Mouse (Mus musculus) urinary bladder, postnatal 25 days (tissue): ENCODE data around the gene Fam222a.
A peak's percentile ranks its signal among the peaks of the same experiment; 100 is the strongest.

Experiments used
- DNase-seq: peaks from one replicate; pipeline ENCODE4 v3.0.0; 2022; ENCODE audit warnings: low spot score

Fam222a gene

DNA sequence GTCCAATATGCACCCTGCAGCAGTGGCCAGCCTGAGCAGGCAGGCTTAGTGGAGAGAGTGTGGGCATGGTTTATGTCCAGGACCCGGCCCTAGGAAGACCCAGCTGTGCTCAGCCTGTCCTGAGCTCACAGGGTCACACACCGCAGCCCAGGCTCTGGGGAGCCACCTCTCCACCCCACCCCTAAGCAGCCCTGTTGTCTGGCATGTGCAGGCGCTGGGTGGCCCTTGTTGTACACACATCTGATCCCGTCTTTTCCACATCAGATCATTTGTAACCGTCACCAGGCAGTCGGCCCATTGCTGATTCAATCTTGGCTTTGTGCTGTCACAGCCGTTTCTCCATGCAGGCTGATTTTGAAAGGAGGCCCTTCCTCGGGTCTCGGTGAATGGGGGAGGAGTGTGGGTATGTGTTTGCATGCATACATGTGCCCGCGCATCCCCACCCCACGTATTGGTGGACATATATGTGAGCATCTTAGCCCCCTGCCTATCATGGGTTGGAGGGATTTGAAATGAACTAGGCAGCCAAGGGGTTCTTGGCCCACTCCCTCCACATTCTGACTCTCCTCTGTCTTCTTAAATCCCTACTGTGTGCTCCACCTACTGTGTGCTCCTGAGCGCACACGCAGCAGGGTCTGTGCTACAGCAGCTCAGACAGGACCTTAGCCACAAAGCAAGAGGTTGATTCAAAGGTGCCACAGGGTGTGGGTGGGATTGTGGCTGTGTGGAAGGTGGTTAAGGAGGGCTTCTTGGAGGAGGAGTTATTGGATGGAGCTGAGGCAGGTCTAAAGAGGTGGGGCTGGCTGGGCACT is 16.7 kb downstream of the Fam222a start:
- DNase-seq: no peak

DNA sequence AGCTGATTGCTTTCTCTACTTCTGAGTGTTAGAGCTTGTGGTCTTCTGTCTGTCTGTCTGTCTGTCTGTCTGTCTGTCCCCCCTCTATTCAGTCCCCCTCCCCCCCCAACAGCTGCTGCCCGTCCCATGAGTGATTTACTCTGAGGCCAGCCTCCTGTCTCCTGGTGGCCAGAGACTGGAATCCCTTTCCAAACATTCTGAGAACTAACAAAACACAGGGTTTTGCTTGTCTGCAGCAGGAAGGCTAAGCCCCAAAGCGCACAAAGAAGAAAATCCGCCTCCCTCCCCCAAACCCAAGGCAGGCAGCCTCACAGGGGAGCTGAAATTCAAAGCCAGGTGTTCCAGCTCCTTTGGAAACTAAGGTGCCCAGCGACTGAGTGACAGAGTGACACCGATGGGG is 17.9 kb downstream of the Fam222a start:
- no peak for DNase-seq

DNA sequence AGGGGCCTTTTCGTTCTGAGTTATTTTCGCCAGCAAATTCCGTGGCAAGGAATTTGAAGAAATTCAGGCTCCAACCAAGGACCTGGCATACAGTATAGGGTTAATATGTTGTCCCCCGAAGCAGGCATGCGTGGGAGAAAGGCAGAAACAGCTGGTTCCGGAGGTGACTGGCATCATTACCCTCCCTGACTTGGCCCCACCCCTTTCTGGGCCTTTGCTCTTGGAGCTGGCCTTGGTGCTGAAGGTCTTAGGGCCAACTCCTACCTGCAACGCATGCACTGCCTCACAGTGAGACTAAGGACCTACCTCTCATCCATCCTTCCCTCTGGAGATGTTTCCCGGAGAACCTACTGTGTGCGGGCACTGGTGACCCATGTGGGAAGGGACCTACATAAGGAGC is 20.1 kb downstream of the Fam222a start:
- peak; percentile 62 for DNase-seq

DNA sequence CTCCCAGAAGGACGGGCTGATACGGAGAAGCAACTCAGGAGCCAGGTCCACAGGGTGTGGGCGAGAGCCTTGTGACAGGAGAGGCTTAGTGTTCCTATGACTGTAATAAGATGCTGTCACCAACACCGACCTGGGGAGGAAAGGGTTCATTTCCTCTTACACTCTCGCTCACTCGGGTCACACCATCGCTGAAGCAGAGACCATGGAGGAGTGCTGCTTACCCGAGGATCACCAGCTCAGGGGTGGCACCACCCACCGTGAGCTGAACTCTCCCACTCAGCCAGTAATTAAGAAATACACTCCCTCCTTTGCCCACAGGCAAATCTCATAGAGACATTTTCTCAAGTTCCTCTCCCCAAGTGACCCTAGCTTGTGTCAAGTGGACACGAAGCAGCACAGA is 20.6 kb downstream of the Fam222a start:
- no peak for DNase-seq

DNA sequence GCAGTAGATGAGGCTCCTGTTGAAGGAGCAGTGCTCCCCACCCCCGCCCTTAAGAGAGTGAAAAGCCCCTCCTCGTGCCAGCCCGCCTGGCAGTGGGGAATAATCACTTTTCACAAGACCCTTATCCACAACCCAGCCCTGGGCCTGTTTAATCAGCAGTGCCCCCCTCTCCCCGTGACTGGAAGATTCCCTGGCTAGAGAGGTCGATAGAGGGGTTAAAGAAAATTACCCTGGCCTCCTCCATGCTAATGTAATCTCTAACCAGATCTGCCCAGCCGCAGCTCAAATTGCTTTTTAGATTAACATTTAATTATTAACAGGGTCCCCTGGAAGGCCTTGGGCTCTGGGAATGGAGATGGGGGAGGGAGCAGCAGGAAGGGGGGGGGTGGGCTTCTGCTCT is 21.2 kb downstream of the Fam222a start:
- DNase-seq: no peak

GRCm38 (mm10) chr5:114589454-114589853 is 21.6 kb downstream of the Fam222a start:
- DNase-seq: no peak

DNA sequence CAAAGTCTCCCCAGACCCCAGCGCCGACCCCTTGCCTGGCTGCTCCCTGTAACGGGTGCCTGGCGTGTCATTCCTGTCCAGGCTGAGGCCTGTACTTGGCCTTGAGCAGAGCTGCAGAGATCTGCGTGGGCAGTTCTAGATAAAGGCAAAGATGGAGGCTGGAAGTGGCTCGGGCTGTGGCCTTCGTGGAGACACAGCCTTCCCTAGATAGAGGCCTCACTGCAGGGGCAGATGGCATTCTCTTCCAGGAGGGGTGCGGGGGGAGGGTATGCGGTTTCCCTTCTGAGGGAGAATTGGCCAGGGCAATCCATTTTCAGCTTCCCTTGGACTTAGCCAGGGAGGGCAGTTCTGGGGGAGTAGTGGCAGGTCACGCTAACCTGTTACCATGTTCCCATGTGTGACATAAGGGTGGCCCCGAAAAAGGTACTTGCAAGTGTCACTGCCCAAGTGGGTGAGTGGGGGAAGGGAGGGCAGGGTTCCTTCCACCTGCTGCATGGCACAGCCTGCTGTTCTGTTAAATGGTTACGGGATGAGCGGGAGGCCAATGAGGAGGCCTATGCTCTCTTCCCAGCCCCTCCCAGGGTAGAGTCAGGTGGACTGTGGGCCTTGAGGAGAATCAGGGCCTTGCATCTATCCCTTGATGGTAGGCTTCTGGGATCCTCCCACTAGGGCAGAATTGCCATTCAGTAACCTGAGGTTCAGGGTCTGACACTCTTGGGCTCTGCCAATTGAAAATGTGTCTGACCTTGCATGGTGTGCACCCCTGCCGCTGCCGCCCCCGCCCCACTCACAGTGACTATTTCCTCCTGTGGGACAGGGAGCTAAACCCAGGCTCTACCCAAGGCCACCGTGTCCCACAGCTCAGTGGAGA is 22.5 kb downstream of the Fam222a start:
- no peak for DNase-seq

GRCm38 (mm10) chr5:114591151-114591561 is 23.3 kb downstream of the Fam222a start:
- no peak for DNase-seq

GRCm38 (mm10) chr5:114592463-114593160 is 24.8 kb downstream of the Fam222a start:
- no peak for DNase-seq

DNA sequence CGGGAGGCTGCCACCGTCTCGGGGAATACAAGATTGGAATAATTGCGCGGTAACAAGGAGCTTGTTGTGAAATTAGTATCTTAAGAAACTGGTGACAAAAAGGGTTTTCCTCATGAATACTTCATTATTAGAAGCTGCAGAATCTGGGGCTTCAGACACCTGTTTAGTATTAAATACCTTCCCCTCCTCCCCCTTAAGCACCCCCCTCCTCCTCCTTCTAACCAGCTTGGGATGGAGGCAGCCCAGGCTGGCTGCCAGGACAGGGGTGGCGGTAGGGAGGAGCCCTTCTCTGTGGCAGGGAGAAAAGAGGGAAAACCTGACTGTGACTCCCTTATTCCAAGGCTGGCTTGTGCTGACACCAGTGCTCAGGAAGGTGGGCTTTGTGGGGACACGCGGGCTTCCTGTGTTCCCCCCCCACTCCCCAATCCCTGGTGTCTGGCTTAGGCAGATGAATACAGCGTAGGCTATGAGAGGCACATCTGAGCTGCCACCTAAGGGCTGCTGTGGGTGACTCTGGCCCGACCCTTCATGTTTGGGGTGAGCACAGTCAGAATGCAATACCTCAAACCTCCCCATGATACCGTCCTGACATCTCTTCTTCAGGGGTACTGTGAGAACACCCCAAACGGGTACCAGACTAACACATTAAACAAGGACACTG is 25.5 kb downstream of the Fam222a start:
- no peak for DNase-seq

DNA sequence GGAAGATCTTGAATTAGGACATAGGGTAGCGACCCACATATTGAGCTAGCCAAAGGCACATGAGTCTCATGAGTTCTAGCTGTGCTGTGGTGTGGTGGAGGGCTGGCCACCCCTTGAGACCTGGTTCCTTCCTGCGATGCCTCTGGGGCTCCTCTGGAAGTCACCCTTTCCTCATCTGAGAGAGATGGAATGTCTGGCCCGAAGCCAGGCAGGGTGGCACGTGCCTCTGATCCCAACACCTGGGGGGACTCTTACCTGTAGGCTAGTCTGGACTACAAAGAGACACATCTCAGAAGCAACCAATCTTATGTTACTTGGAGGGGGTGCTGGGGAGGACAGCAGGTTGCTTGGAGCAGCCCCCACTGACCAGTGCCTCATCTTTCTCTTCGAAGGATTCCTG is 26.1 kb downstream of the Fam222a start:
- DNase-seq: no peak

DNA sequence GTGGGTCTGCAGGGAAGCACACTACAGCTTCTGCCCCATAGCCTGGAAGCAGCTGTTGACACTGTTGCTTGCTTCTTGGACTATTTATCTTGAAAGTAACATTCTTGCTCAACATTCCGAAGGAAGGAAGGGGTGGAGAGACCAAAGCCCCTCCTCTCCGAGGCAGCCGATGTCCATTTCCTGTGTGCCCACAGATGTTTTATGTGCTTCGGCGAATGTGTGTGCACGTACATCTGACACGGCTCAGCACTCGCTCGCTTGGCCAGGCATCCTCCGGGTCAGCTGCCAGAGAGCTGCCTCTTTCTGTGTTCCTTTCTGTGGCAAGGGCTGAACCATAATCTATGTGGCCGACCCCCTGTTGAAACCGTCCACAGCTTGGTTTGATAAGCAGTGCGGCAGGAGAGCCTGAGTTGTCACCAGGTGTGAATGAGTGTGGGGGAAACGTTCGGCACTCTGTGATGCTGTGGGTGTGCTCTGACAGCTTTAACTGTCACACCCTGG is 27.0 kb downstream of the Fam222a start:
- DNase-seq: no peak

GRCm38 (mm10) chr5:114596604-114597003 is 28.8 kb downstream of the Fam222a start:
- DNase-seq: no peak

- no peak for DNase-seq
These were observed 29.4 kb downstream of the Fam222a start for GRCm38 (mm10) chr5:114597222-114597621.

- no peak for DNase-seq
These were observed 29.8 kb downstream of the Fam222a start for GRCm38 (mm10) chr5:114597652-114598051.

- DNase-seq: no peak
These were observed 34.2 kb downstream of the Fam222a start for GRCm38 (mm10) chr5:114602012-114602411.

- DNase-seq: no peak
These were observed 36.2 kb downstream of the Fam222a start for GRCm38 (mm10) chr5:114603975-114604374.

GRCm38 (mm10) chr5:114604781-114605290 is 37.0 kb downstream of the Fam222a start:
- DNase-seq: no peak

GRCm38 (mm10) chr5:114605981-114606380 is 38.2 kb downstream of the Fam222a start:
- no peak for DNase-seq

- DNase-seq: no peak
These were observed 39.8 kb downstream of the Fam222a start for GRCm38 (mm10) chr5:114607651-114608050.

GRCm38 (mm10) chr5:114608516-114608915 is 40.7 kb downstream of the Fam222a start:
- DNase-seq: peak; percentile 77

DNA sequence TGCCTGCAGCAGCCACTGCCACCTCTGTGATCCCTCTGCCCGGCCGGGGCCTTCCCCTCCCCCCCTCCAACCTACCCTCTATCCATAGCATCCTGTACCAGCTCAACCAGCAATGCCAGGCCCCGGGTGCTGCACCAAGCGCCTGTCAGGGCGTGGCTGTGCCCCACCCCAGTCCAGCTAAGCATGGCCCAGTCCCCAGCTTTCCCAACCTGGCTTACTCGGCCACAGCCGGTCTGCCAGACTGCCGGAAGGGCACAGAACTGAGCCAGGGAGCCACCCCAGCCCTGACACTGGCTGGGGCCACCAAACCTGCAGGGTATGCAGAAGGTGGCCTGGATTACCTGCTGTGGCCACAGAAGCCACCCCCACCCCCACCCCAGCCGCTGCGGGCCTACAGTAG is 43.4 kb downstream of the Fam222a start:
- DNase-seq: no peak
